Mouse (Mus musculus): ENCODE measurements around the gene Mical1.

GRCm38 (mm10) chr10:41480938-41481880, 5.1 kb downstream of the Mical1 start:
- no peak for TF ChIP-seq MAX (IDR thresholded peaks at IDR 0.05; ENCODE audit: low read length)
- no peak for TF ChIP-seq POLR2A (IDR thresholded peaks at IDR 0.05; ENCODE audit: low read depth, low read length)
- TF ChIP-seq CTCF (conservative IDR thresholded peaks at IDR 0.05 in 1 of 2, IDR thresholded peaks at IDR 0.05 in 1 of 2; ENCODE audit: low read depth in 2 of 2, low read length in 2 of 2) = no peak
- no peak for TF ChIP-seq RCOR1 (conservative IDR thresholded peaks at IDR 0.05; ENCODE audit: low read depth, low read length)
- TF ChIP-seq BHLHE40 (IDR thresholded peaks at IDR 0.05; ENCODE audit: low read depth, low read length) = no peak
- TF ChIP-seq POLR2AphosphoS2 (IDR thresholded peaks at IDR 0.05; ENCODE audit: low read depth, low read length) = no peak
- TF ChIP-seq ZMIZ1 (IDR thresholded peaks at IDR 0.05; ENCODE audit: low read depth, low read length) = no peak
- TF ChIP-seq MEF2A (IDR thresholded peaks at IDR 0.05; ENCODE audit: borderline replicate concordance, low read depth, low read length) = no peak

All from CH12.LX (cell line).